Mouse (Mus musculus): ENCODE data around the gene Gm20825.
"Not testable (repeated sequence)": the region's sequence is repeated elsewhere in the genome, so short reads cannot be mapped to it uniquely, and the experiment has no call there.

Gene Gm20825

DNA sequence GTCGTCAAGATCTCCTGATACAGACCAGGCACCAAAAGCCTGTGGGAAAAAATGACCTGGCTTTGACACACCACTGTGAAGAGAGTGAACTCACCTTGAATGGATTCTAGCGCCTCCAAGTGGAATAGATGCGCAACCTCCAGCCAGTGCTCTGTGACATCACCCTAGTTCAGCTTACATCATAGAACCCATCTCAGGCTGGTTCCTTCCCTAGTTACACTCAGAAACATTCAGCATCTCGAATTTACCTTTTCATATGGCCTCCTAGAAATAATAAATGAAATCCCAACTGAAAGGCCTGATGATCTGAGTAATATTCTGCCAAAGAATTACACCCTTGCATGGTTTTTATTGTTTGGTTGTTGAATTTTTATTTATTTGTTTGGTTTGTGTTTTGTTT lies at the start of gene Gm20825:
Gm20825 (minus strand) TSS at position 101 of the 400 bp plus-strand sequence.
- not testable (repeated sequence) for DNase-seq
